Mouse (Mus musculus): ENCODE measurements at regions not wholly inside any gene's neighbourhood (a gene's known extent, or its start where the extent isn't known, plus 50 kb on each side); places are given as distances from the start of the nearest gene placed in this dataset.

DNA sequence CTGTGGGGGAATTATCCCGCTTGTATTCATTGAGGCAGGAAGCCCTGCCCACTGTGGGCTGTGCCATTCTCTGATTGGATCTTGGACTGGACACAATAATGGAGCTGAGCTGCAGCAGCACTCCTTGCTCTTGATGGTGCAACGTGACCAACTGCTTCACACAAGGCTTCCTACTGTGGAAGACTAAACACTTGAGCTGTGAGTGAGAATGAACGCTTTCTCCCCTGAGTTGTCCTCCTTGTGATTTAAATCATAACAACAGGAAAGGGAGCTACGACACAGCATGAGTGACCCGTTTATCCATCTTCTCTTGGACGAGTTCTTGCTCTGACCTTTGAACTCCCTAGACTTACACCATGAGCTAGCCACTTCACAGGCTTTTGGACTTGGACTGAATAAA, 171.0 kb upstream of the Cops8 start:
- ATAC-seq (ENCODE audit: low FRiP score) (no peak), DNase-seq (ENCODE audit: low spot score) (no peak)
- peaks cover 4% of the 10 kb centered on the region; the same call in 1 of the 2 replicates for H3K4me1 ChIP-seq (replicated peaks; ENCODE audit: control insufficient read depth, insufficient read depth, low read length)
- no peak overlapping the region for H3K27ac ChIP-seq
- WGBS = 73% methylated on average over 6 of the region's 6 CpGs
- H3K4me3 ChIP-seq (replicated peaks; ENCODE audit: low read length) = no peak overlapping the region
- H3K27me3 ChIP-seq (ENCODE audit: control insufficient read depth, insufficient read depth, low read length) = no peaks in the 10 kb centered on the region
- H3K36me3 ChIP-seq (replicated peaks; ENCODE audit: control insufficient read depth, insufficient read depth) = no peaks in the 10 kb centered on the region
- H3K9me3 ChIP-seq (ENCODE audit: control insufficient read depth, low read length) = no peaks in the 10 kb centered on the region
- H3K4me2 ChIP-seq (replicated peaks) = no peak overlapping the region
- no peak overlapping the region for H3K9ac ChIP-seq

DNA sequence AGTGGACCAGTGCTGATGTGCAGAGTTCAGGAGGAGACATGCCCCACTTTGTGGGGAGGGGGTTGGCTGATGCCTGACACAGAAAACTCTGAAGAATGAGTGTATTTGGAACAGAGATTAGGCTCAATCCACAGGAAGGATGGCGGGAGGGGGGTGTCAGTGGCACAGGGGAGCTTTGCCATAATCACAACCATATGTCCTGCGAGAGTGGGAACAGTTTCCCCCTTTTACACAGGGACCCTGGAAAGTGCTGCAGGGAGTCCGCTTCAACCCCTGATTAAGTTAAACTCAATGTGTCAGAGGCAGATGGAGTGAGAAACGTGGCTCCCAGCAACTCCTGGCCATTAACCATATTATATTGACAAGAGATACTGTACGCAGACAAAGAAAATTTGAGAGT, 168.9 kb upstream of the Cops8 start:
- Histone ChIP-seq H3K27me3 (ENCODE audit: control insufficient read depth, insufficient read depth, low read length) (no peaks in the 10 kb centered on the region), H3K27ac (no peak overlapping the region), H3K9ac (no peak overlapping the region), H3K9me3 (ENCODE audit: control insufficient read depth, low read length) (no peaks in the 10 kb centered on the region), H3K4me1 (replicated peaks; ENCODE audit: control insufficient read depth, insufficient read depth, low read length) (peaks cover 4% of the 10 kb centered on the region; the same call in 1 of the 2 replicates), H3K4me2 (replicated peaks) (no peak overlapping the region), H3K4me3 (replicated peaks; ENCODE audit: low read length) (no peak overlapping the region), H3K36me3 (replicated peaks; ENCODE audit: control insufficient read depth, insufficient read depth) (no peaks in the 10 kb centered on the region)
- ATAC-seq (ENCODE audit: low FRiP score) (no peak), DNase-seq (ENCODE audit: low spot score) (no peak)
- 87% methylated on average over 5 of the region's 5 CpGs for WGBS

DNA sequence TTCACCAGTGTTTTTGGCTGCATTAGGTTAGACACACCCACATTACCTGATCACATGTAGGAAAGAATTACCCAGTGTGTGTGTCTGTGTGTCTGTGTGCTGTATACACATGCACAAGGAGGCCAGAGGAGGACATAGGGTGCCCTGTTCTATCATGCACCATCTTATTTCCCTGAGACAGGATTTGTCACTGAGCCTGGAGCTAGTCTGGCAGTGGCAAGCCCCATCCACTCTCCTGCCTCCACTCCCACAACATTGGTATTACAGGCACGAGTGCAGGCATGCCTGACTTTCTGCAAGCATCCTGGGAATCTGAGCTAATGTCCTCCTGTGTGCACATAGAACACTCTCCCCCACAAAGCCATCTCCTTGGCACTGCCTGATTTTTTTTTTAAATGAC, 162.1 kb upstream of the Cops8 start:
- Histone ChIP-seq H3K36me3 (replicated peaks; ENCODE audit: control insufficient read depth, insufficient read depth) (no peaks in the 10 kb centered on the region), H3K4me2 (replicated peaks) (no peak overlapping the region), H3K27me3 (ENCODE audit: control insufficient read depth, insufficient read depth, low read length) (peaks cover 7% of the 10 kb centered on the region; the same call in 1 of the 2 replicates), H3K4me1 (replicated peaks; ENCODE audit: control insufficient read depth, insufficient read depth, low read length) (0 out of 2 replicates have a peak, but pooled peaks cover 14% of the 10 kb centered on the region), H3K4me3 (replicated peaks; ENCODE audit: low read length) (no peak overlapping the region), H3K9ac (no peak overlapping the region), H3K9me3 (ENCODE audit: control insufficient read depth, low read length) (no peaks in the 10 kb centered on the region), H3K27ac (no peak overlapping the region)
- no peak for DNase-seq (ENCODE audit: low spot score)
- 26% methylated on average over 1 of the region's 1 CpGs for WGBS
- ATAC-seq (ENCODE audit: low FRiP score) = no peak

DNA sequence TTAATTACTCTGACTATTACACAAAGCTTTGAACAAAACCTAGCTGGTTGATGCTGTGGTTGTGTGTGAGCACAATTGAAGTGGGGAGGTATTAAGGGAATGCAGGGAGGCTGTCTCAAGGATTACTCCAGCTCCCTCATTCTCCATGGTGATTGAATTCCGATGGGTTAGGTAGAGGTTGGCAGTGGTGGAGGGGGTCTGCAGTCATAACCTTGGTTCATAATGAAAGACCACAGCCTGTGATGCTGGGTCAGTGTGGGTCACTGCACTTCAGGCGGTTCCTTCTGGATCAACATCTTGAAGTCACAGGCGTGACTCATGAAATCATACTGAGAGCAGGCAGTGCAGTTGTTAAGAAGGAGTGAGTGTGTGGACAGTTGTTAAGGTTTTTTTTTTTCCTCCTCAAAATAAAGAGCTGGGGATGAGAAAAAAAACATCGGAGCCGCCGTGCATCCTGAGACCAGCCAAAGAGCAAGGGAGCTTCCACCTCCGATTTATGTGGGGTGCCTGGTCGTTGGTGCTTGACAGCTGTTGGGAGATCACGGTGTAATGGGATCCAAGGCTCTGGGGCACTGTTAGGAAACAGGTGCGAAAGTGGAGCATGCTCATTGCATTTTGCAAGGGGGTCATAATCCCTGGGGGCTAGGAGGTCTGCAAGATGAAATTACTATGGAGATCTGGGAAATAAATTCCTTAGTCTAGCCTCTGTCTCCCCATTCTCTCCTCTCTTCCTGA, 161.5 kb upstream of the Cops8 start:
- Histone ChIP-seq H3K4me3 (replicated peaks; ENCODE audit: low read length) (no peak overlapping the region), H3K9ac (no peak overlapping the region), H3K4me1 (replicated peaks; ENCODE audit: control insufficient read depth, insufficient read depth, low read length) (0 out of 2 replicates have a peak, but pooled peaks cover 14% of the 10 kb centered on the region), H3K36me3 (replicated peaks; ENCODE audit: control insufficient read depth, insufficient read depth) (no peaks in the 10 kb centered on the region), H3K27me3 (ENCODE audit: control insufficient read depth, insufficient read depth, low read length) (peaks cover 7% of the 10 kb centered on the region; the same call in 1 of the 2 replicates), H3K27ac (no peak overlapping the region), H3K4me2 (replicated peaks) (no peak overlapping the region), H3K9me3 (ENCODE audit: control insufficient read depth, low read length) (no peaks in the 10 kb centered on the region)
- 27% methylated on average over 10 of the region's 10 CpGs for WGBS
- no peak for DNase-seq (ENCODE audit: low spot score)
- ATAC-seq (ENCODE audit: low FRiP score) = no peak

- peaks cover 7% of the 10 kb centered on the region; the same call in 1 of the 2 replicates for H3K27me3 ChIP-seq (ENCODE audit: control insufficient read depth, insufficient read depth, low read length)
- no peaks in the 10 kb centered on the region for H3K9me3 ChIP-seq (ENCODE audit: control insufficient read depth, low read length)
- H3K9ac ChIP-seq = no peak overlapping the region
- H3K27ac ChIP-seq = no peak overlapping the region
- WGBS = 68% methylated on average over 19 of the region's 19 CpGs
- ATAC-seq (ENCODE audit: low FRiP score) (no peak), DNase-seq (ENCODE audit: low spot score) (no peak)
- no peak overlapping the region for H3K4me3 ChIP-seq (replicated peaks; ENCODE audit: low read length)
- no peaks in the 10 kb centered on the region for H3K36me3 ChIP-seq (replicated peaks; ENCODE audit: control insufficient read depth, insufficient read depth)
- no peak overlapping the region for H3K4me2 ChIP-seq (replicated peaks)
- H3K4me1 ChIP-seq (replicated peaks; ENCODE audit: control insufficient read depth, insufficient read depth, low read length) = 0 out of 2 replicates have a peak, but pooled peaks cover 14% of the 10 kb centered on the region
Observed at GRCm38 (mm10) chr1:90442250-90443240, 160.2 kb upstream of the Cops8 start.

DNA sequence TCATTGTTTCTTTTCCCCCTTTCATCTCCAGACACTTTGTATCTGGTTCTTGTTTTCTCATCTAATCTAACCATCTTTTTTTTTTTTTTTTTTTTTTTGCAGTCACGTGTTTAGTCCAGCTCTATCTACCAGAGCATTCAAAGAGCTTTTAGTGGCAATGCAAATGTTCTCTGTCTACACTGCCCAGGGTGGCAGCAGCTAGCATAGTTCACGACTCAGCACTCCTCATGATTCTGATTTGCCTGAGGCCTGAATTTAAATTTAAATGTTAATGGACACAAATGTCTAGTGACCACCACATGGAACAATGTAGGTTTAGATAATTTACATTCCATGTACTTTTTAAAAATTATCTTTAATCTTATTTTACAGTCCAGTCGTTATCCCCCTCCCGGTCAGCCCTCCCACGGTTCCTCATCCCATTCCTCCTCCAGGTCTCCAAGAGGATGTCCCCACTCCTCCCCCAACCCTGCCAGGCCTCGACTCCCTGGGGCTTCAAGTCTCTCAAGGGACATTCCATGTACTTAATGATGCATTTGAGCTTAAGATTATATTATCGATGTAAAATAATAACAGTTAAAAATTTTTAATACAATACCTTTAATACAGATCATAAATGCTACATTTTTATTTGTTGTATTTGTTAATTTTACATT, 153.1 kb upstream of the Cops8 start:
- Histone ChIP-seq H3K27ac (no peak overlapping the region), H3K9ac (no peak overlapping the region), H3K4me3 (replicated peaks; ENCODE audit: low read length) (no peak overlapping the region), H3K4me1 (replicated peaks; ENCODE audit: control insufficient read depth, insufficient read depth, low read length) (no peaks in the 10 kb centered on the region), H3K4me2 (replicated peaks) (no peak overlapping the region), H3K9me3 (ENCODE audit: control insufficient read depth, low read length) (no peaks in the 10 kb centered on the region), H3K36me3 (replicated peaks; ENCODE audit: control insufficient read depth, insufficient read depth) (no peaks in the 10 kb centered on the region), H3K27me3 (ENCODE audit: control insufficient read depth, insufficient read depth, low read length) (no peaks in the 10 kb centered on the region)
- no peak for DNase-seq (ENCODE audit: low spot score)
- ATAC-seq (ENCODE audit: low FRiP score) = no peak
- 33% methylated on average over 7 of the region's 7 CpGs for WGBS

- no peak overlapping the region for H3K4me3 ChIP-seq (replicated peaks; ENCODE audit: low read length)
- no peak overlapping the region for H3K9ac ChIP-seq
- no peak overlapping the region for H3K27ac ChIP-seq
- ATAC-seq (ENCODE audit: low FRiP score) = no peak
- no peaks in the 10 kb centered on the region for H3K36me3 ChIP-seq (replicated peaks; ENCODE audit: control insufficient read depth, insufficient read depth)
- no peaks in the 10 kb centered on the region; the same call in 1 of the 2 replicates for H3K4me1 ChIP-seq (replicated peaks; ENCODE audit: control insufficient read depth, insufficient read depth, low read length)
- no peak overlapping the region for H3K4me2 ChIP-seq (replicated peaks)
- H3K27me3 ChIP-seq (ENCODE audit: control insufficient read depth, insufficient read depth, low read length) = no peaks in the 10 kb centered on the region
- DNase-seq (ENCODE audit: low spot score) = no peak
- 65% methylated on average over 6 of the region's 6 CpGs for WGBS
- no peaks in the 10 kb centered on the region for H3K9me3 ChIP-seq (ENCODE audit: control insufficient read depth, low read length)
Observed at GRCm38 (mm10) chr1:90451942-90452557, 150.7 kb upstream of the Cops8 start.

GRCm38 (mm10) chr1:90454263-90454662, 148.5 kb upstream of the Cops8 start:
- DNase-seq (ENCODE audit: low spot score) (no peak), ATAC-seq (ENCODE audit: low FRiP score) (no peak)
- H3K27ac ChIP-seq = no peak overlapping the region
- H3K4me3 ChIP-seq (replicated peaks; ENCODE audit: low read length) = no peak overlapping the region
- WGBS = 59% methylated on average over 7 of the region's 7 CpGs
- no peaks in the 10 kb centered on the region for H3K27me3 ChIP-seq (ENCODE audit: control insufficient read depth, insufficient read depth, low read length)
- H3K4me2 ChIP-seq (replicated peaks) = no peak overlapping the region
- no peaks in the 10 kb centered on the region for H3K9me3 ChIP-seq (ENCODE audit: control insufficient read depth, low read length)
- no peak overlapping the region for H3K9ac ChIP-seq
- H3K4me1 ChIP-seq (replicated peaks; ENCODE audit: control insufficient read depth, insufficient read depth, low read length) = peaks cover 5% of the 10 kb centered on the region
- no peaks in the 10 kb centered on the region for H3K36me3 ChIP-seq (replicated peaks; ENCODE audit: control insufficient read depth, insufficient read depth)
